Mouse (Mus musculus): ENCODE measurements around the gene Sh3bp1. TPM values are rescaled to one million over a fixed set of nuclear protein-coding genes. Genes with fewer than 3 reads are reported as not detected.

Gene Sh3bp1
- polyA plus RNA-seq, 1 experiment: not detected

DNA sequence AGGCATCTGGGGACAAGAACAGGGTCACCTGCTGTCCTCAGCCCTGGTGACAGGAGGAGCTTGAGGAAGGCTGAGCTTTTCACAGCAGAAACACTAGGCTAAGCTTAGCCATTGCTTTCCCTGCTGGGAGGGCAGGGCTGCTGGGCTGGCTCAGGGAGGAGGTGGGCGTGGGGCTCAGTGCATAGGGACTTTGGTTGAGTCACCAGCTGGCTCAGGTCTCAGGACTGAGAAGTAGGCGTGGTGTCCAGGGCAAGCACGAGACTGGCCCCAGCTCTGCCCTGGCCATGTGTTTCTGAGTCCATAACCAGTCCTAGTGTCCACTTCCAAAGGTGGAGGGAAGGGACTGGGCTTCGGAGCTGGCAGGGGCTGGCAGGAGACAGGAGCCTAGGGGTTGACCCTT, 60.5 kb downstream of the Sh3bp1 start:
- H3K4me3 ChIP-seq (ENCODE audit: insufficient read depth, low read depth, low read length): no peak overlapping the region
- peaks cover 11% of the 10 kb centered on the region for H3K4me1 ChIP-seq (ENCODE audit: control insufficient read depth, insufficient read depth, low read length)
- no peak for TF ChIP-seq POLR2A (IDR thresholded peaks at IDR 0.05; ENCODE audit: insufficient read depth, low read depth, low read length)
- no peak for TF ChIP-seq CTCF (IDR thresholded peaks at IDR 0.05; ENCODE audit: insufficient read depth, low read depth, low read length)
- 79% methylated on average over 4 of the region's 4 CpGs for WGBS
- no peak overlapping the region for H3K27ac ChIP-seq (ENCODE audit: insufficient read depth, low read depth, low read length)

Other genes with a start within 250 kb of the Sh3bp1 start
- not detected in 2 replicates for gene Elfn2, start 181.0 kb upstream of the Sh3bp1 start, polyA plus RNA-seq (2012; ENCODE audit: insufficient read depth, insufficient read length, low replicate concordance, missing spikeins)
- gene Mfng, start 126.3 kb upstream of the Sh3bp1 start, polyA plus RNA-seq (2012; ENCODE audit: insufficient read depth, insufficient read length, low replicate concordance, missing spikeins): not detected in 2 replicates
- not detected in 2 replicates for gene Card10, start 96.7 kb upstream of the Sh3bp1 start, polyA plus RNA-seq (2012; ENCODE audit: insufficient read depth, insufficient read length, low replicate concordance, missing spikeins)
- not detected in 2 replicates for gene Cdc42ep1, start 57.1 kb upstream of the Sh3bp1 start, polyA plus RNA-seq (2012; ENCODE audit: insufficient read depth, insufficient read length, low replicate concordance, missing spikeins)
- not detected in 2 replicates for gene Lgals2, start 44.2 kb upstream of the Sh3bp1 start, polyA plus RNA-seq (2012; ENCODE audit: insufficient read depth, insufficient read length, low replicate concordance, missing spikeins)
- gene Gga1, start 22.6 kb upstream of the Sh3bp1 start, polyA plus RNA-seq (2012; ENCODE audit: insufficient read depth, insufficient read length, low replicate concordance, missing spikeins): not detected in 2 replicates
- not detected in 2 replicates for gene Gm49510, start 101 bp upstream of the Sh3bp1 start, polyA plus RNA-seq (2012; ENCODE audit: insufficient read depth, insufficient read length, low replicate concordance, missing spikeins)
- gene Pdxp, start 14.2 kb downstream of the Sh3bp1 start, polyA plus RNA-seq (2012; ENCODE audit: insufficient read depth, insufficient read length, low replicate concordance, missing spikeins): not detected in 2 replicates
- not detected in 2 replicates for gene Lgals1, start 27.0 kb downstream of the Sh3bp1 start, polyA plus RNA-seq (2012; ENCODE audit: insufficient read depth, insufficient read length, low replicate concordance, missing spikeins)
- not detected in 2 replicates for gene Nol12, start 35.2 kb downstream of the Sh3bp1 start, polyA plus RNA-seq (2012; ENCODE audit: insufficient read depth, insufficient read length, low replicate concordance, missing spikeins)
- not detected in 2 replicates for gene Triobp, start 48.0 kb downstream of the Sh3bp1 start, polyA plus RNA-seq (2012; ENCODE audit: insufficient read depth, insufficient read length, low replicate concordance, missing spikeins)
- not detected in 2 replicates for gene H1f0, start 128.7 kb downstream of the Sh3bp1 start, polyA plus RNA-seq (2012; ENCODE audit: insufficient read depth, insufficient read length, low replicate concordance, missing spikeins)
- not detected in 2 replicates for gene Galr3, start 142.1 kb downstream of the Sh3bp1 start, polyA plus RNA-seq (2012; ENCODE audit: insufficient read depth, insufficient read length, low replicate concordance, missing spikeins)
- gene Ankrd54, start 163.1 kb downstream of the Sh3bp1 start, polyA plus RNA-seq (2012; ENCODE audit: insufficient read depth, insufficient read length, low replicate concordance, missing spikeins): not detected in 2 replicates
- not detected in 2 replicates for gene Eif3l, start 175.4 kb downstream of the Sh3bp1 start, polyA plus RNA-seq (2012; ENCODE audit: insufficient read depth, insufficient read length, low replicate concordance, missing spikeins)
- gene Micall1, start 209.1 kb downstream of the Sh3bp1 start, polyA plus RNA-seq (2012; ENCODE audit: insufficient read depth, insufficient read length, low replicate concordance, missing spikeins): 70.4 TPM in 1 of 2 replicates, not detected in the other
- gene Polr2f, start 241.2 kb downstream of the Sh3bp1 start, polyA plus RNA-seq (2012; ENCODE audit: insufficient read depth, insufficient read length, low replicate concordance, missing spikeins): not detected in 2 replicates
- gene 1700088E04Rik, start 241.5 kb downstream of the Sh3bp1 start, polyA plus RNA-seq (2012; ENCODE audit: insufficient read depth, insufficient read length, low replicate concordance, missing spikeins): not detected in 2 replicates

Measured in olfactory bulb, adult 2 months (tissue).